Mouse (Mus musculus) liver, embryonic 13.5 days (tissue): ENCODE data around the gene Rps17. TPM values are rescaled to one million over a fixed set of nuclear protein-coding genes. Genes with fewer than 3 reads are reported as not detected.

Source experiments
- ATAC-seq: fragments of 200-750 bp; cut with Nextera tagmentation; 2 replicates; pipeline ENCODE4 v1.8.0; 2017; ENCODE audit warnings: low read depth, mild to moderate bottlenecking, moderate number of reproducible peaks, moderate library complexity
- DNase-seq: peaks from one replicate; pipeline ENCODE4 v3.0.0; 2022
- H3K27ac ChIP-seq: fragments of 300-500 bp; sonication (generic); 2 replicates; pipeline ENCODE4 v1.5.1; 2015; ENCODE audit warnings: moderate library complexity, mild to moderate bottlenecking, inconsistent platforms
- H3K27me3 ChIP-seq: fragments of 300-500 bp; sonication (generic); 2 replicates; pipeline ENCODE4 v1.6.1; 2015; ENCODE audit warnings: mild to moderate bottlenecking, inconsistent platforms
- H3K36me3 ChIP-seq: fragments of 300-500 bp; sonication (generic); 2 replicates; pipeline ENCODE4 v1.6.1; 2015; ENCODE audit warnings: mild to moderate bottlenecking, inconsistent platforms
- H3K4me1 ChIP-seq: fragments of 300-500 bp; sonication (generic); replicated peaks from 2 replicates; pipeline ENCODE4 v1.6.1; 2015; ENCODE audit warnings: inconsistent platforms
- H3K4me2 ChIP-seq: fragments of 300-500 bp; sonication (generic); 2 replicates; pipeline ENCODE4 v1.6.1; 2015; ENCODE audit warnings: inconsistent platforms, mild to moderate bottlenecking, moderate library complexity
- H3K4me3 ChIP-seq: fragments of 300-500 bp; sonication (generic); replicated peaks from 2 replicates; pipeline ENCODE4 v1.5.1; 2015; ENCODE audit warnings: mild to moderate bottlenecking, inconsistent platforms
- H3K9ac ChIP-seq: fragments of 300-500 bp; sonication (generic); 2 replicates; pipeline ENCODE4 v1.6.1; 2015; ENCODE audit warnings: mild to moderate bottlenecking, inconsistent platforms
- H3K9me3 ChIP-seq: fragments of 300-500 bp; sonication (generic); replicated peaks from 2 replicates; pipeline ENCODE4 v1.6.1; 2016; ENCODE audit warnings: inconsistent platforms
- WGBS: fragments of 180-500 bp; shearing (Covaris S2); methylation state at CpG from one replicate; pipeline ENCODE4 v1.1.7; 2015; ENCODE audit not compliant: insufficient replicate concordance; 5-methylcytosine and 5-hydroxymethylcytosine counted together
- polyA plus RNA-seq: library from polyadenylated mRNA; unstranded; fragments of >200 nt; fragmentation: Nextera tagmentation; extraction: Ambion mirVana; gene quantifications from 2 replicates; pipeline ENCODE4 v1.2.1, GENCODE M21; 2015

Gene Rps17
- polyA plus RNA-seq: 979 and 995 TPM in 2 replicates

DNA sequence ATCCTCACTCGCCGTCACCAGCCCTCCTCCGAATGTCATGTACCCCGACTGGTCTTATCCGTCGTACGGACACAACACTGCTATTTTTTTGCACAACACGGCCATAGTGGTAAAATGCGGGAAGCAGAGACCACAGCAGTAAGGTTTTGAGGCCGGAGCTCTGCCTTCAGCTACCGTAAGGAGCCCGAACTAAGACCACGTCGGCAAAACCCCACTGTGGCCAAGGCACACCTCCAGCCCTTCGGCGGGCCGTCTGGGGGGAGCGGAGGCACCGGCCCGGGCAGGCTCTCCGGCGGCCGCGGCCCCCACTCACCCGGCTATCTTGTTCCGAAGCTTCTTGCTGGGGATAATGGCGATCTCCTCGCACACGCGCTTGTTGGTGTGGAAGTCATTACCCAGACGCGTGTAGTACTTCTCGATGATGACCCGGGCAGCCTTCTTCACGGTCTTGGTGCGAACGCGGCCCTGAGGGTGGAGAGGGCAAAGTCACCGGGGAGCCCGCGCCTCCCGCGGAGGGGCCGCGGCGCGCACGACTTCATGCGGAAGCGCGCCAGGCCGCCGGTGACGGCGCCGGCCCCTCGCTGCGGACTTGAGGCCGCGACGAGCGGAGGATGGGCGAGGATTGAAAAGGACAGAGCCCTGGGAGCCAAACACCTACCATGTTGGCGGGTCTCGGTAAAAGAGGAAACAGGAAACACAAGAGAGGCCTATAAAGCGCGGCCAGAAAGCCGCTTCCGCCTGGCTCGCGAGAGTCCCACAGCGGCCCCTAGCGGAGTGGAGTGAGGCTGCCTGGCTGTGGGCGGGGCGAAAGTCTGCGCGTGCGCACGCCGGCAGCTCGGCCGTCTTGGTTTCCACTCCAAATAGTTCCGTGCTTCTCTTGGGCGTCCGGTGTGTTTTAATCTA lies at the start of gene Rps17:
Gene Rps17 (minus strand): TSS at position 711 of the 903 bp plus-strand sequence.
- H3K36me3 ChIP-seq: peaks cover 44% of the 10 kb centered on the region
- WGBS: under 1% methylated on average over 82 of the region's 85 CpGs
- peak; percentile 92 for DNase-seq
- H3K27me3 ChIP-seq: peaks cover 3% of the 10 kb centered on the region; the same call in 1 of the 2 replicates
- H3K9me3 ChIP-seq: no peaks in the 10 kb centered on the region
- H3K9ac ChIP-seq: peak within 1 kb of the TSS; percentile 93
- H3K4me1 ChIP-seq: peaks cover 39% of the 10 kb centered on the region
- peak within 1 kb of the TSS; percentile 93 for H3K4me2 ChIP-seq
- peak within 1 kb of the TSS; percentile 80 for H3K4me3 ChIP-seq
- H3K27ac ChIP-seq: peak within 1 kb of the TSS; percentile 85
- ATAC-seq: peak; percentile 83

DNA sequence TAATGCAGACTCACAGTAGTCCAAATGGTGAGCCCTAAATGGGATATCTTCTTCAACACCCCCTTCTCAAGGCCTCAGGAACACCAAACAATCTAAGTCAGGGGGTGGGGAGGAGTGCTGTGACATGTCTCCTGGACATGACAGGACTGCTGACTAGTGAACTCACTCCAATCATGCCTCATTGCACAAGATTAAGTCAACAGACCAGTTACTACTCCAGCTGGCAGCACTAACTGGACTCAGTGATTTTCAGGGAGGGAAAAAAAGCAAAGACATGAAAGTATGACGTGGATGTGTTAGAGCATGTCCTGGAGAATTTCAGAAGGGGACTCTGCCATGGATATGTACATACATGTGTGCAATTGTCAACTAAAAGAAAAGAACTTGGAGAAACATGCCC lies 34.3 kb upstream of the Rps17 start:
- 28% methylated on average over 1 of the region's 1 CpGs for WGBS
- H3K36me3 ChIP-seq: no peaks in the 10 kb centered on the region
- no peak overlapping the region for H3K4me3 ChIP-seq
- H3K27me3 ChIP-seq: no peaks in the 10 kb centered on the region
- no peak for ATAC-seq
- no peak for DNase-seq
- H3K27ac ChIP-seq: no peak overlapping the region
- H3K9ac ChIP-seq: no peak overlapping the region
- no peaks in the 10 kb centered on the region for H3K9me3 ChIP-seq
- H3K4me1 ChIP-seq: no peaks in the 10 kb centered on the region
- no peak overlapping the region for H3K4me2 ChIP-seq

DNA sequence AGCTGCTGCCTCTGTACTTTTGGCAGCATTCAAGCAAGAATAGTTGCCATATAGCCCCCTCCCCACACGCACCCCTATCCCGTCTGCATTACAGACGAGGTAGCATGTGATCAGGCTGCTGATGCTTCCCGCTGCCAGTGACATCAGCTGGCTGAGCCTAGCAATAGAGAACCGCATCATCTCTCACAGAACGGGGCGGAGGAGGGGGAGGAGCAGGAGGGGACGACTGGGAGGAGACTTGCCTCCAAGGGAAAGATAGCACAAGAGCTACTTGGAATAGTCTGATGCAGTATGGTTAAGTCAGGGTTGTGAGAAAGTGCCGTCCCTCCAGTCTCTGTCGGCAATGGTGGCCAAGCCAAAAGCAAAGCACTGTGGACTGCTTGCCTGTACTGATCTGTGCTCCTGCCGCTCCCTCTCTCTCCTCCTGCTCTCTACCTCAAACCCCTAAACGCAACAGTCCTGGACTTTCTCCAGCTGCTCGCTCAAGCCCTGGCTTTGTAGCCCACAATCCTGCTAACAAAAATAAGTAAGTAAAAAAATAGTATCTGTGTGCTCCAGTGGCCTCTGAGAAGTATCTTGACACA lies 27.4 kb upstream of the Rps17 start:
- H3K4me2 ChIP-seq: no peak overlapping the region
- 0 out of 2 replicates have a peak, but pooled peaks cover 12% of the 10 kb centered on the region for H3K27me3 ChIP-seq
- 10% methylated on average over 13 of the region's 13 CpGs for WGBS
- ATAC-seq (no peak), DNase-seq (no peak)
- no peaks in the 10 kb centered on the region for H3K9me3 ChIP-seq
- no peaks in the 10 kb centered on the region for H3K36me3 ChIP-seq
- 0 out of 2 replicates have a peak, but pooled peaks cover 3% of the 10 kb centered on the region for H3K4me1 ChIP-seq
- H3K27ac ChIP-seq: no peak overlapping the region
- no peak overlapping the region for H3K4me3 ChIP-seq
- H3K9ac ChIP-seq: no peak overlapping the region

DNA sequence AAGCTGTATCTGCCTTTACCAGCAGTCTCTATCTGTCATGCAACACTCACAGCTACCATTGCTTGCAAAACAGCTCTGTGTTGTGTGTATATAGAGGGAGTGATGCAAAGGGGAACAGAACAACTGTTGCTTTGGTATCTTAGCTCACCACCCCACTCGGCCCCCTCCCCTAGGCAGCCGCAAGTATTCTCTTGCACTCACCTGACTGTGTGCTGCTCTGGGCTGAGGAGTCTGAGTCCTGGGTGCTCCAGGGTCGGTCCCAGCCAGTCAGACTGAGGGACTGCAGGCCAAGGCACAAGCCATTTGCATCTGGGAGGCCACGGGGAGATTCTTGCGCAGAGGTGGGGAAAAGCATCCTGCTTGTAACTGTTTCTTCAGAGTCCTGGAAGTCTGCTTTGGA lies 26.8 kb upstream of the Rps17 start:
- ATAC-seq (no peak), DNase-seq (no peak)
- WGBS: 24% methylated on average over 5 of the region's 5 CpGs
- H3K4me2 ChIP-seq: no peak overlapping the region
- no peak overlapping the region for H3K9ac ChIP-seq
- H3K27ac ChIP-seq: no peak overlapping the region
- H3K9me3 ChIP-seq: no peaks in the 10 kb centered on the region
- 0 out of 2 replicates have a peak, but pooled peaks cover 3% of the 10 kb centered on the region for H3K4me1 ChIP-seq
- no peaks in the 10 kb centered on the region for H3K36me3 ChIP-seq
- H3K4me3 ChIP-seq: no peak overlapping the region
- H3K27me3 ChIP-seq: 0 out of 2 replicates have a peak, but pooled peaks cover 12% of the 10 kb centered on the region

DNA sequence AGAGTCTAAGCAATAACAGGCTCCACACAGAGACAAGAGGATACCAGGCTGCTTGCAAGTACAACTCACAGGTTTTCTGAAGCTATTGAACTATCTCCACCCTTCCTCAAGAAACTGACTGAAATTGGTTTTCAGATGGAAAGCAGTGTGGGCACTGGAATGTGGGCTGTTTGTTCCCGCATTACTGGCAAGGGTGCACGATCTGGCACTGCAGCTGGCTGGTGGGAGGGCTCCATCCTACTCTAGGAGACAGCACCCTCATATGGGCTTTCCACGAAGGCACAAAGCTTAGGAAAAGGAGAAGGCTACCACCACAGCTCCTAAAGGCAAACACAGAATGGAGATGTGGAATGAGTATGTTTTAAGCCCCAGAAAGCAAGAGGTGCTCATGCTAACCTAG lies 24.7 kb upstream of the Rps17 start:
- H3K27me3 ChIP-seq: 0 out of 2 replicates have a peak, but pooled peaks cover 12% of the 10 kb centered on the region
- 0 out of 2 replicates have a peak, but pooled peaks cover 3% of the 10 kb centered on the region for H3K4me1 ChIP-seq
- no peak overlapping the region for H3K4me2 ChIP-seq
- no peak overlapping the region for H3K4me3 ChIP-seq
- H3K9ac ChIP-seq: no peak overlapping the region
- H3K9me3 ChIP-seq: no peaks in the 10 kb centered on the region
- no peak overlapping the region for H3K27ac ChIP-seq
- DNase-seq (no peak), ATAC-seq (no peak)
- 43% methylated on average over 3 of the region's 3 CpGs for WGBS
- no peaks in the 10 kb centered on the region for H3K36me3 ChIP-seq

DNA sequence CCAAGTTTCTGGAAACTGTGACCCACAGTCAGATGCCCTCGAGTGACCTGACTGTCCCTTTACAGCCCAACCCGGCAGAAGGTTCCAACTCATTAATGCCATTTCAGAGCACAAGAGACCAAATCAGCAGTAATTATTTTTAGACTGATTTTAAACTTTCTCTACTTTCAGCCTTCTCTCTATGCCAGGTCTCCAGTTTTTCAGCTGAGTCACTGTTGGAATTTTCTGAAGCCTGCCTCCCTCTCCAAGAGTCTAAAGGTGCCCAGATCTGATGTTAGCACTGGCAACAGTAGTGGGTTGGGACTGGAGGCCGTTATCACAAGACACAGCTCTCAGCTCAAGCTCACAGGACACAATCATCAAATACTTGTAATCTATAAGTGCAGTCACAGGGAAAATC lies 22.9 kb upstream of the Rps17 start:
- DNase-seq: no peak
- H3K27ac ChIP-seq: no peak overlapping the region

DNA sequence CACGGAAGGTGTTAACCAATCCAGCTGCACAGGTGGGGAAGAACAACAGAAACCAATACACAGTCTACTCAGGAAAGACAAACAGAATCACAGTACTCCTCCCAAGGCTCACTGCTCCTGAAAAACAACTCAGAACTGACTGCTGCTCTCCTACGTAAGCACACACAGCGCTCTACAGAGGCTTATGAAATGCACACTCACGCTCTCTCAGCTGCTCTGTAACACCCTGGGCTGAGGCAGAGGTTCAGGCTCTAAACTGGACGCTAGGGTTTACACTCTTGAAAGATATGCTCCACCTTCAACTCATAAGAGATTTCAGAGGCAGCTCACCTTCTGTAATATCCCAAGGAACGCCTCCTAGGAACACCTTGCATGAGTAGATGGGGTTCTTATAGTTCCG lies 11.9 kb upstream of the Rps17 start:
- no peak overlapping the region for H3K4me3 ChIP-seq
- no peaks in the 10 kb centered on the region for H3K4me1 ChIP-seq
- no peaks in the 10 kb centered on the region for H3K36me3 ChIP-seq
- H3K27me3 ChIP-seq: 0 out of 2 replicates have a peak, but pooled peaks cover 8% of the 10 kb centered on the region
- WGBS: 64% methylated on average over 7 of the region's 7 CpGs
- DNase-seq: no peak
- no peak overlapping the region for H3K9ac ChIP-seq
- no peak overlapping the region for H3K4me2 ChIP-seq
- no peaks in the 10 kb centered on the region for H3K9me3 ChIP-seq
- H3K27ac ChIP-seq: no peak overlapping the region
- ATAC-seq: no peak

More for the DNA sequence above, 22.9 kb upstream of the Rps17 start:
- H3K4me1 ChIP-seq: 0 out of 2 replicates have a peak, but pooled peaks cover 3% of the 10 kb centered on the region
- no peak for ATAC-seq
- 0 out of 2 replicates have a peak, but pooled peaks cover 12% of the 10 kb centered on the region for H3K27me3 ChIP-seq
- 51% methylated on average over 3 of the region's 3 CpGs for WGBS
- H3K36me3 ChIP-seq: no peaks in the 10 kb centered on the region
- H3K4me2 ChIP-seq: no peak overlapping the region
- no peak overlapping the region for H3K9ac ChIP-seq
- no peaks in the 10 kb centered on the region for H3K9me3 ChIP-seq
- no peak overlapping the region for H3K4me3 ChIP-seq

DNA sequence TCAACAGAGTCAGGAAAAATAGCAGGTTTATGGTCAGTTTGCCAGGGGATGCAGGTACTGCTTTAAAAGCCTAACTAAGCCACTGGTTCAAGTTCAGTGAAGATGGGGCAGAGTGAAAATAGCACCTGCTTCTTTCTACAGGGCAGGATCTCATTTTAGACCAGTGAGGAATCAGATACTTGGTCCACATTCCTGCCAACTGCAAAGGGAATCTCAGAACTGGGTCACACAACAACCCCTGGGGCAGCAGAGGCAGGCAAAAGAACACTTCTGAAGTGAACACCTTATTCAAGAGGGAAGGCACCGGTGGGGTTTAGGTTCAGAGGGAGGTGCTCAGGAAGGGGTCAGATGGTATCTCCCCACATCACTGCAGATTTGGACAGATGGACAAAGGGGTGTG lies 11.3 kb upstream of the Rps17 start:
- 54% methylated on average over 1 of the region's 1 CpGs for WGBS
- ATAC-seq (no peak), DNase-seq (no peak)
- no peak overlapping the region for H3K4me2 ChIP-seq
- H3K9me3 ChIP-seq: no peaks in the 10 kb centered on the region
- H3K9ac ChIP-seq: no peak overlapping the region
- H3K27ac ChIP-seq: no peak overlapping the region
- no peak overlapping the region for H3K4me3 ChIP-seq
- H3K4me1 ChIP-seq: no peaks in the 10 kb centered on the region
- H3K27me3 ChIP-seq: 0 out of 2 replicates have a peak, but pooled peaks cover 8% of the 10 kb centered on the region
- no peaks in the 10 kb centered on the region for H3K36me3 ChIP-seq

DNA sequence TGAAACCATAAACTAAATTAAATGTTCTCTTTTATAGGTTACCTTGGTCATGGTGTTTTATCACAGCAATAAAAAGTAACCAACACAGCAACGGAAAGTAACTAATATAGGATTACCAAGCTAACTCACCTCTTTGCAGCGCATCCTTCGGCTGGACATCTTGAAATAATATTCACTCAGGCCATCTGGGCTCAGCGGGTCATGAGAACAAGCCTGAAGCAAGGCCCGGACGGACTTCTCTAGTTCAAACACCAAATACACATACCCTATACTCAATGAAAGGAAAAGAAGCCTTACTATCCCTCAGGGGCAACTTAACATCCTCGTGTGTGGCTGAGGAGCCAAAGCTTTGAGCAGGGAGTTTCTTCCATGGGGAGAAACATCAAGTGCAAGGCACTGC lies 10.7 kb upstream of the Rps17 start:
- no peaks in the 10 kb centered on the region for H3K9me3 ChIP-seq
- ATAC-seq: no peak
- no peak overlapping the region for H3K4me2 ChIP-seq
- H3K27ac ChIP-seq: no peak overlapping the region
- no peaks in the 10 kb centered on the region for H3K4me1 ChIP-seq
- no peak overlapping the region for H3K9ac ChIP-seq
- no peak overlapping the region for H3K4me3 ChIP-seq
- no peak for DNase-seq
- 0 out of 2 replicates have a peak, but pooled peaks cover 10% of the 10 kb centered on the region for H3K27me3 ChIP-seq
- WGBS: 75% methylated on average over 7 of the region's 7 CpGs
- H3K36me3 ChIP-seq: no peaks in the 10 kb centered on the region

DNA sequence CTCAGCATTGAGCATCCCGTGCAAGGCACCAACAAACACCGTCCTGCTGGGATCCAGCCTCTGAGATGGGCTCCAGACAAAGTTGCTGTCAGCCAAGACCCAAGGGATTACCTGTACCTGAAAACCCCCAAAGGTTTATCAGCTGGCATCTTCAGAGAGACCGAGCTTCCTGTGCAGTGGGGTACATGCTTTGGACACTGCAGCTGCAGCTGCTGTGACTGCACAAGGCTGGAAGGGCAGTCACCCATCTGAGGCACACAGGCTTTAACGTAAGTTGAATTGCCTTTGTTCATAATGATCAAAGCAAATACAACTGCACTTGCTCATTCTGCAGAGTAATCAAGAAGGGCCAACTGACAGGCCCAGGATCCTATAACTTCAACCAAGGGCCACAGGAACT lies 6.8 kb upstream of the Rps17 start:
- 80% methylated on average over 4 of the region's 4 CpGs for WGBS
- no peak for ATAC-seq
- no peaks in the 10 kb centered on the region for H3K4me1 ChIP-seq
- H3K27me3 ChIP-seq: peaks cover 15% of the 10 kb centered on the region; the same call in 1 of the 2 replicates
- no peaks in the 10 kb centered on the region for H3K36me3 ChIP-seq
- H3K4me2 ChIP-seq: no peak overlapping the region
- H3K27ac ChIP-seq: no peak overlapping the region
- no peak overlapping the region for H3K9ac ChIP-seq
- H3K4me3 ChIP-seq: no peak overlapping the region
- no peak for DNase-seq
- no peaks in the 10 kb centered on the region for H3K9me3 ChIP-seq

DNA sequence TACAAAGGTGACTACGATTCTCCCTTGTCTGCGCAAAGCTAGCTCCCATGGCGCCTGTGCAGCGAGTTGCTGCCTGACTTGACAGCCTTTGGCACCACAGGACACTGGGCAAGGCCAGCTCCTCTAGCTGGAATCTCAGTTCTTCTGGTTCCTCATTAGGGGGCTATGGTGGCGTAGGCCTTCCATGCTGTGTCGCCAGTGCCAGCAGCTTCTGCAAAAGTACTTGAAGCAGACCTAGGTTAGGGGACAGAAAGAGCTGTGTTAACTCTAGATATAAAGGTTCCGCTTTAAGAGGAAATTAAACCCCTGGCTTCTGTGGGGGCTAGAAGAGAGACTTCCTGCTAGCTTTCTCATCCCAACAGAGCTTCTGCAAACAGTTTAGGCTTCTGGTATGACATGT lies 3.2 kb upstream of the Rps17 start:
- Histone ChIP-seq H3K36me3 (peaks cover 10% of the 10 kb centered on the region), H3K27ac (no peak overlapping the region), H3K4me2 (no peak overlapping the region), H3K4me1 (peaks cover 15% of the 10 kb centered on the region), H3K9ac (no peak overlapping the region), H3K4me3 (no peak overlapping the region), H3K27me3 (peaks cover 6% of the 10 kb centered on the region; the same call in 1 of the 2 replicates), H3K9me3 (no peaks in the 10 kb centered on the region)
- DNase-seq: no peak
- WGBS: 59% methylated on average over 7 of the region's 7 CpGs
- no peak for ATAC-seq
